Mouse (Mus musculus) forebrain, embryonic 11.5 days (tissue): ENCODE measurements around the gene Lrrc8a. TPM values are rescaled to one million over a fixed set of nuclear protein-coding genes. Genes with fewer than 3 reads are reported as not detected.
A peak's percentile ranks its signal among the peaks of the same experiment; 100 is the strongest.

Source experiments
- ATAC-seq: fragments of 200-750 bp; cut with Nextera tagmentation; replicated peaks from 2 replicates; pipeline ENCODE4 v1.8.0; 2017; ENCODE audit warnings: moderate TSS enrichment; ENCODE audit not compliant: low FRiP score
- DNase-seq: peaks from one replicate; pipeline ENCODE4 v3.0.0-alpha.2; 2017; ENCODE audit warnings: low spot score
- H3K27ac ChIP-seq: fragments of 300-500 bp; sonication (generic); 2 replicates; pipeline ENCODE4 v1.5.1; 2014; ENCODE audit warnings: low read depth, low read length
- H3K27me3 ChIP-seq: fragments of 300-500 bp; sonication (generic); 2 replicates; pipeline ENCODE4 v1.6.1; 2014; ENCODE audit warnings: mild to moderate bottlenecking, low read length, mixed read lengths; ENCODE audit not compliant: control insufficient read depth, insufficient read depth
- H3K36me3 ChIP-seq: fragments of 300-500 bp; sonication (generic); 2 replicates; pipeline ENCODE4 v1.6.1; 2014; ENCODE audit warnings: mild to moderate bottlenecking, low read length, moderate library complexity, mixed read lengths; ENCODE audit not compliant: control insufficient read depth, insufficient read depth
- H3K4me1 ChIP-seq: fragments of 300-500 bp; sonication (generic); replicated peaks from 2 replicates; pipeline ENCODE4 v1.6.1; 2014; ENCODE audit warnings: low read length, mixed read lengths; ENCODE audit not compliant: control insufficient read depth, insufficient read depth
- H3K4me2 ChIP-seq: fragments of 300-500 bp; sonication (generic); 2 replicates; pipeline ENCODE4 v1.6.1; 2014; ENCODE audit warnings: low read depth, mild to moderate bottlenecking, low read length, moderate library complexity, mixed read lengths; ENCODE audit not compliant: severe bottlenecking
- H3K4me3 ChIP-seq: fragments of 300-500 bp; sonication (generic); 2 replicates; pipeline ENCODE4 v1.5.1; 2014; ENCODE audit warnings: low read depth, low read length
- H3K9ac ChIP-seq: fragments of 300-500 bp; sonication (generic); 2 replicates; pipeline ENCODE4 v1.6.1; 2014; ENCODE audit warnings: low read length
- H3K9me3 ChIP-seq: fragments of 300-500 bp; sonication (generic); 2 replicates; pipeline ENCODE4 v1.6.1; 2016; ENCODE audit warnings: low read length, mixed read lengths; ENCODE audit not compliant: control insufficient read depth
- WGBS: fragments of 180-500 bp; shearing (Covaris S2); extraction: QIAGEN DNeasy Blood & Tissue Kit; methylation state at CpG from one replicate; pipeline ENCODE4 v1.1.7; 2014; 5-methylcytosine and 5-hydroxymethylcytosine counted together
- polyA plus RNA-seq: library from polyadenylated mRNA; unstranded; fragments of >200 nt; fragmentation: Nextera tagmentation; extraction: Ambion mirVana; gene quantifications from 2 replicates; pipeline ENCODE4 v1.2.1, GENCODE M21; 2014

The Lrrc8a gene
- polyA plus RNA-seq, 1 experiment from 2014 or later: 50.7 TPM

DNA sequence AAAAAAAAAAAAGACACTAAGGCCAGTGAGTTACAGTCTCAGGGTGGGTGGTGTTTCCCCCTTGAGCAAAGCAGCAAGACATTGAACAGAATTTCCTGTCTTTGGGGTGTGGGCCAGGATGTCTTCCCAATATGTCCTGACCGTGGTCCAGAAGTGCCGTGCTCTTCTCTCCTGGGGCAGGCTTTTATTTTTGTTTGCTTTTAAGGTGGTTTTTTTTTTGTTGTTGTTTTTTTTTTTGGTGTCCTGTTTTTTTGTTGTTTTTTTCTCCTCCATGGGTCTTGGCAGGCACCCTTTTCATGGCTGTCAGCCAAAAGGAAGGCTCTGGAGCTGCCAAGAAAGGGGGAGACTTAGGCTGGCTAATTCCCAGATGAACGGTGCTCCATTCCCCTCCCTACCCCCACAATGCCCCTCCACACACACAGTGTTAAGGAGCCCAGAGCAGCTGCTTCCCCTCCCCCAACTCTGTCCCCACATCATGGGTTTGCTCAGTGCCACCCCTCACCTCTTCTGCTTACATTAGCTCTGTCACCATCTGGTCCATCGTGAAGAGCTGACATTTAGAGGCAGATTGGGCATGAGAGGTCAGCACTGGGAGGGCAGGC, 25.4 kb downstream of the Lrrc8a start:
- no peaks in the 10 kb centered on the region for H3K27me3 ChIP-seq
- ATAC-seq (no peak), DNase-seq (no peak)
- H3K27ac ChIP-seq: no peak overlapping the region
- peaks cover 5% of the 10 kb centered on the region; the same call in 1 of the 2 replicates for H3K4me1 ChIP-seq
- no peaks in the 10 kb centered on the region for H3K9me3 ChIP-seq
- peaks cover 9% of the 10 kb centered on the region; the same call in 1 of the 2 replicates for H3K36me3 ChIP-seq
- H3K9ac ChIP-seq: no peak overlapping the region
- no peak overlapping the region for H3K4me2 ChIP-seq
- H3K4me3 ChIP-seq: no peak overlapping the region
- WGBS: 85% methylated on average over 4 of the region's 4 CpGs

DNA sequence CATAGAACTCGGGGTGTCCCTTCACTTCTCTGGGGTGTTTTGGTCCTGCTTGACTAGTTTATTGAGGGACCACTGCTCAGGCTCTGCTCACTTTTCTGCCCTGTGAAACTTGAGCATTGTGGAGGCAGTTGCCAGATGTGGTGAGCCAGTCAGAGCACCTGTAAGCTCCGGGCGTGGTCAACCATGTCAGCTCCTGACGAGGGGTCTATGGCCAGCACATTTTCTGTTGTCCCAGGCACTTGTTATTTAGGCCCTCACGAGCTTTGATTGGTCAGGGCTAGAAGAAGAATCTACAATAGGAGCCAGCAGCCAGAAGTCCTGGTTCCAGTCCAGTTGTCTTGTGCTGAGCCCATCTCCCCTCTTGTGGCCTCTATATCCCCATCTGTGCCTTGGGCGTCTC, 26.3 kb downstream of the Lrrc8a start:
- Histone ChIP-seq H3K9ac (no peak overlapping the region), H3K27ac (no peak overlapping the region), H3K4me2 (no peak overlapping the region), H3K27me3 (no peaks in the 10 kb centered on the region), H3K9me3 (no peaks in the 10 kb centered on the region), H3K4me3 (no peak overlapping the region), H3K4me1 (peaks cover 5% of the 10 kb centered on the region; the same call in 1 of the 2 replicates), H3K36me3 (peaks cover 9% of the 10 kb centered on the region; the same call in 1 of the 2 replicates)
- WGBS: 93% methylated on average over 6 of the region's 6 CpGs
- no peak for DNase-seq
- no peak for ATAC-seq

DNA sequence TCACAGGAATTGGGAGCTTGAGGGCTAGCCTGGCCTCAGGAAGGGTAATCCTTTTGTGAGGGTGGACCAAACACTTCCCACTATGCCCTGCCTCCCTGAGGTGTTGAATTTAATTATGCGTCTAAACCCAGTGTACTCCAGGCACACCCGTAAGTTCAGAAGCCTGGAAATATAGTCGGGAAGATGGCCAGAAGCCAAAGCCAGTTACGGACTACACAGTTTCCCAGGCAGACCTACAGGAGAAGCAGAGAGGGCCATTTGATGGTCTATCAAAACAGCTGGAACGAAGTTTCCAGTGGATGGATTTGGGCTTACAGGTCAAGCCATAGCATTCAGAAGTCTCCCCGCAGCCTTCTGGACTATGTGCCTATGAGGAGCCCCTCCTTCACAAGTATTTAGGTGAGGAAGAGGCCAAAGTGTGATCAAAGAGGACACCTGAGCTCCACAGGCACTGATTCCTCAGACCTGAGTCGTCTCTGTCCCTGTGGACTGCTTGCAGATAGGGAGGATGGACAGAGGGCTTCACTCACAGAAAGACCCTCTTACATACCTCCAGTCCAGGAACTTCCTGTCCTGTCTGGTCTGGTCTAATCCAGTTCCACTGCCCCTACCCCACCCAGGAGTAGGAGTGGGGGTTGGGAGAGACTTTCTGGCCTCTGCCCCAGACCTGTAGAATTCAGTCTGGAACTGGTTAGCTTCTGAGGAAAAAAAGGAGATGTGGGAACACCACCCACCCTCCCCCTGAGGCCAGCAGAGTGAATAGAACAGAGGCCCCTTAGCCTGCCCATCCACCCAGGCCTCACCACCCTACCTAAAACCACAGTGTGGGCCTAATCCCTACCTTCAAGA, 27.4 kb downstream of the Lrrc8a start:
- 82% methylated on average over 7 of the region's 7 CpGs for WGBS
- ATAC-seq: no peak
- H3K9ac ChIP-seq: no peak overlapping the region
- DNase-seq: no peak
- peaks cover 5% of the 10 kb centered on the region; the same call in 1 of the 2 replicates for H3K4me1 ChIP-seq
- no peaks in the 10 kb centered on the region for H3K27me3 ChIP-seq
- H3K27ac ChIP-seq: no peak overlapping the region
- H3K9me3 ChIP-seq: no peaks in the 10 kb centered on the region
- peaks cover 9% of the 10 kb centered on the region; the same call in 1 of the 2 replicates for H3K36me3 ChIP-seq
- H3K4me3 ChIP-seq: no peak overlapping the region
- no peak overlapping the region for H3K4me2 ChIP-seq

DNA sequence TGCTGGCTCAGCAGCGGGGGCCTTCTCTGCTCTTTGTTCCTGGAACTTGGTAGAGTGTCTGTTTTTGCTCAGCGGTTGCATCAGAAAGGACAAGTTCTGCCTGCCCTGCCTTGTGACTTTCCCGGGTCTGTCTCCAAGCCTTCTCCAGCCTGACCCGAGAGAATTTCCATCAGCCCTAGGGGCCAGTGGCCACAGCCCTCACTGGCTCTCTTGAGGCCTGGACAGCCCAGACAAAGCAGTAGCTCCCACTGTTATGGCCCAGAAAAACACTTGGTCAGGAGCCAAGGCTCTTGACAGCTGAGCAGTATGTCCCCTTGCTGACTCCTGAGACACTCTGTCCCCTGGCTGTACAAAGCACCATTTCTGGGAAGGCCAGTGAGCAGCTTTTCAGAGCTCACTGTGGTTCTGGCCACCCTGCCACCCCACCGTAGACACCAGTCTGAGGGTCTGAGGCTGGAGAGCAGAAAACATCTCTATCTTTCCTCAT, 28.3 kb downstream of the Lrrc8a start, which contains the start of gene Phyhd1:
Gene Phyhd1, plus strand, starts transcription at position 437 of the 487 bp plus-strand sequence.
- no peak within 1 kb of the TSS for H3K4me3 ChIP-seq

DNA sequence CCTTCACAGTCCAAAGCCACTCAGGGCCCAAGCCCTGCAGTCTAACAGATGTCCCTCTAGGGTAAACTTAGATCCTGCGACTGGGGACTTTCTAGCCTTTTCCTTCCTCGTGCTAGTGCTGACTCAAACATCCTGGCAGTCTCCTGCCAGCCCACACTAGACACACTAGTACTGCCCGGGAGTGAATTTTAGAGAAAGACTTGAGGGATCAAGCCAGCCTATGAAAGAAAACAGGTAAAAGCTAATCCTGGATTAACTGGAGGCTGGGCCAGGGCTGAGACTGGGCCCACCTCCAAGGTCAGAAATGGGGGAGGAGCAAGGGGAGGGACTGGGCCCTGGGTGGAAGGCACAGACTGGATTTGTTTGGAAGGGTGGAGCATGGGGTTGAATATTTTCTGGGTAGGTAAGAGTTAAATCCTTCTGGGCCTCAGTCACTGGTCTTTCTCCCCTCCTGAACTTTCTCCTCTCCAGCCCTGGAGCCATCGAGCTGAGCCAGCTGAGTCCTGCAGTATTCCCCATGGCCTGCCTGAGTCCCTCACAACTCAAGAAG, 29.0 kb downstream of the Lrrc8a start:
- H3K36me3 ChIP-seq: peaks cover 9% of the 10 kb centered on the region; the same call in 1 of the 2 replicates
- H3K27ac ChIP-seq: peak overlapping the region; percentile 62
- H3K9me3 ChIP-seq: no peaks in the 10 kb centered on the region
- WGBS: 12% methylated on average over 4 of the region's 4 CpGs
- H3K27me3 ChIP-seq: no peaks in the 10 kb centered on the region
- H3K4me3 ChIP-seq: no peak overlapping the region
- peak; percentile 65 for DNase-seq
- H3K4me2 ChIP-seq: no peak overlapping the region
- peaks cover 5% of the 10 kb centered on the region; the same call in 1 of the 2 replicates for H3K4me1 ChIP-seq
- H3K9ac ChIP-seq: no peak overlapping the region
- ATAC-seq: no peak

More for the DNA sequence above, 28.3 kb downstream of the Lrrc8a start, which contains the start of gene Phyhd1:
- Histone ChIP-seq H3K9me3 (no peaks in the 10 kb centered on the region), H3K9ac (peak within 1 kb of the TSS; percentile 12; the same call in 1 of the 2 replicates), H3K4me2 (no peak within 1 kb of the TSS), H3K27ac (peak within 1 kb of the TSS; percentile 62), H3K36me3 (peaks cover 9% of the 10 kb centered on the region; the same call in 1 of the 2 replicates), H3K4me1 (peaks cover 5% of the 10 kb centered on the region; the same call in 1 of the 2 replicates), H3K27me3 (no peaks in the 10 kb centered on the region)
- DNase-seq (no peak), ATAC-seq (no peak)
- 42% methylated on average over 5 of the region's 5 CpGs for WGBS

DNA sequence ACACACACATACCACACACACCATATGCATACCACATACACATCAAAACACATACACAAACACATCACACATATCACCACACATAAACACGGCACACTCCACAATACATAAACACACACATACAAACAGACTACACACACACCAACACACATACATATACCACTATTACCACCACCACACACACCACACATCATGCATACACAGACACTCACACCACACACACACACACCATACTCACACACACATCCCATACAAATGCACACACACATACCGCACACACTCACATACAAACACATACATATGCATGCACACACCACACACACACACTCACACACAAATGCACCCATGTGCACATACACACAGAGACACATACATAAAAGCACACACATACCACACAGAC, 30.0 kb downstream of the Lrrc8a start:
- ATAC-seq (no peak), DNase-seq (no peak)
- H3K36me3 ChIP-seq: peaks cover 3% of the 10 kb centered on the region; the same call in 1 of the 2 replicates
- H3K4me3 ChIP-seq: no peak overlapping the region
- no peaks in the 10 kb centered on the region for H3K27me3 ChIP-seq
- H3K9me3 ChIP-seq: no peaks in the 10 kb centered on the region
- whole genome bisulfite sequencing: 98% methylated on average over 2 of the region's 2 CpGs
- H3K4me2 ChIP-seq: no peak overlapping the region
- H3K4me1 ChIP-seq: peaks cover 5% of the 10 kb centered on the region; the same call in 1 of the 2 replicates
- no peak overlapping the region for H3K9ac ChIP-seq
- no peak overlapping the region for H3K27ac ChIP-seq

DNA sequence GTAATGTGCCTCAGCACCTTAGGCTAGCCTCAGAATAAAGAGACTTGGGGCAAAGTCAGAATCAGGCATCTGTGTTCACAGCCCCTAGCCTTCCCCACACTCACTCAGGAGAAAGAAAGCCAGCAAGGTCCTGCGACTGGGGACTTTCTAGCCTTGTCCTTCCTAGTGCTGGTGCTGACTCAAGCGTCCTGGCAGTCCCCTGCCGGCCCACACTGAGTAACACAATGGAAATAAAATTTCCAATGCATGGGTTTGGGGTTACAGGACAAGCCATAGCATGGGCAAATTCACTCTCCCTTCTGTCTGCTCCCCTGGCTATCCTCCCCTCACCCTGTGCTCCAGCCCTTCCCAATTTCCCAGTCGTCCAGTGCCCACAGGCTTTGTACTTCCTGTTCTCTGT, 30.9 kb downstream of the Lrrc8a start:
- H3K4me2 ChIP-seq: no peak overlapping the region
- 67% methylated on average over 4 of the region's 4 CpGs for WGBS
- ATAC-seq: no peak
- no peak overlapping the region for H3K9ac ChIP-seq
- H3K9me3 ChIP-seq: no peaks in the 10 kb centered on the region
- H3K36me3 ChIP-seq: peaks cover 1% of the 10 kb centered on the region; the same call in 1 of the 2 replicates
- peaks cover 5% of the 10 kb centered on the region; the same call in 1 of the 2 replicates for H3K4me1 ChIP-seq
- no peaks in the 10 kb centered on the region for H3K27me3 ChIP-seq
- DNase-seq: no peak
- H3K4me3 ChIP-seq: no peak overlapping the region
- H3K27ac ChIP-seq: no peak overlapping the region

DNA sequence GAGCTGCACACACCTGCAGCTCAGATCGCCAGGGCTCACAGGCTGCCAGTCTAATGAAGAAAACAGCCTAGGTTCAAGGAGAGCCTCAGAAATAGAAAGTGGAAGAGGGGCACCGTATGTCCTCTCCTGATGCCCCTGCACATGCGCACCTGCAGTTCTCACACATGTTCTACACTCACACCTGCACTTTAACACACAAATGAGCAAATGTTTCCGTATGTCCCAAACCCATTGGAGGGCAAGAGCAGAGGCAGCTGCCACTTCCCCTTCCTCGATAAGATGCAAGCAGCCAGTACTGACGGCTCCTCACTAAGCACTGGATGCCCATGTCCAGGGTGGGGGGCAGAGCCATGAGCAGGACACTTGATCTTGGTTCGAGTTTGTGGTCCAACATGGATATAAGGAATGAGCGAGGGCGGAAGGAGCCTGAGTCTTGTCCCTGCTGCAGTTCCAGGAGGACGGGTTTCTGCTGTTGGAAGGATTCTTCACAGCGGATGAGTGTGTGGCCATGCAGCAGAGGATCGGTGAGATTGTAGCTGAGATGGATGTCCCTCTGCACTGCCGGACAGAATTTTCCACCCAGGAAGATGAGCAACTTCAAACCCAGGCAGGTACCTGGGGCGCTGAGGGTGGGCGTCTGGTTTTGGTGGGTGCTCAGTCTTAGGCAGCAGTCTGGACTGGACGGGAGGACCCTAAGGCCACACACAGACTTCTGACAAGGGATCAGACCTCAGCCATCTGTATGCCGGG, 31.9 kb downstream of the Lrrc8a start:
- no peak for DNase-seq
- H3K9me3 ChIP-seq: no peaks in the 10 kb centered on the region
- no peak overlapping the region for H3K4me2 ChIP-seq
- H3K4me1 ChIP-seq: peaks cover 5% of the 10 kb centered on the region; the same call in 1 of the 2 replicates
- H3K4me3 ChIP-seq: no peak overlapping the region
- no peaks in the 10 kb centered on the region for H3K27me3 ChIP-seq
- H3K9ac ChIP-seq: no peak overlapping the region
- H3K27ac ChIP-seq: no peak overlapping the region
- WGBS: 90% methylated on average over 17 of the region's 17 CpGs
- ATAC-seq: no peak
- H3K36me3 ChIP-seq: no peaks in the 10 kb centered on the region
